Comparison of ENCODE assay signal across 10 mouse cellular contexts in genomic region chr10:45229954-45230353, GRCm38 (mm10). TPM values are rescaled to one million over a fixed set of nuclear protein-coding genes. Genes with fewer than 3 reads are reported as not detected.
DNase-seq lines count a peak whose midpoint lies in the region; TF ChIP-seq lines count a peak whose summit lies in the region.
"Had no signal": no experiment of that assay in that cellular context is flagged by ENCODE, and none has a peak within 500 bp of the region (broad histone marks: within the 10 kb centered on the region; RNA-seq: fewer than 3 reads in every experiment).

No protein-coding gene starts in this region.

- no peak for TF ChIP-seq CTCF in cerebellum, adult 2 months (IDR thresholded peaks at IDR 0.05; ENCODE audit: borderline replicate concordance, insufficient read depth, low read depth, low read length)

- H3K27me3 ChIP-seq in embryonic facial prominence, embryonic 10.5 days (replicated peaks; ENCODE audit: low read depth, poor library complexity, severe bottlenecking): no peaks in the 10 kb centered on the region
- no peaks in the 10 kb centered on the region for H3K27me3 ChIP-seq in cerebellum, adult 2 months (ENCODE audit: control insufficient read depth, insufficient read depth, low read length)
- H3K27me3 ChIP-seq: liver, embryonic 15.5 days had no signal

- H3K4me3 ChIP-seq in embryonic facial prominence, embryonic 10.5 days: no peak overlapping the region
- H3K4me3 ChIP-seq in cerebellum, adult 2 months (replicated peaks; ENCODE audit: insufficient read depth, low read depth, low read length): no peak overlapping the region
- H3K4me3 ChIP-seq: liver, embryonic 15.5 days had no signal

- WGBS in embryonic facial prominence, embryonic 10.5 days: 32% methylated on average over 4 of the region's 4 CpGs
- 24% methylated on average over 4 of the region's 4 CpGs for WGBS in cerebellum, adult 2 months

- no peak overlapping the region for H3K27ac ChIP-seq in embryonic facial prominence, embryonic 10.5 days (replicated peaks)
- H3K27ac ChIP-seq in cerebellum, adult 2 months (ENCODE audit: insufficient read depth, low read length): no peak overlapping the region
- H3K27ac ChIP-seq: liver, embryonic 15.5 days had no signal

- intact Hi-C loops in heart, postnatal 25 days (cut with DNase I): loop anchor here (5.0 kb wide), 1 partner anchor 32 kb away; no protein-coding TSS in a partner anchor
- intact Hi-C loops in left cerebral cortex, postnatal 14 days (cut with DNase I): no loop called here

- H3K36me3 ChIP-seq in embryonic facial prominence, embryonic 10.5 days (replicated peaks): no peaks in the 10 kb centered on the region
- H3K36me3 ChIP-seq: liver, embryonic 15.5 days had no signal

- no peaks in the 10 kb centered on the region for H3K9me3 ChIP-seq in embryonic facial prominence, embryonic 10.5 days
- H3K9me3 ChIP-seq: liver, embryonic 15.5 days had no signal

- peaks cover 16% of the 10 kb centered on the region for H3K4me1 ChIP-seq in embryonic facial prominence, embryonic 10.5 days
- H3K4me1 ChIP-seq in cerebellum, adult 2 months (ENCODE audit: control insufficient read depth, insufficient read depth, low read length): no peaks in the 10 kb centered on the region
- H3K4me1 ChIP-seq: liver, embryonic 15.5 days had no signal

- peak; percentile 92 for DNase-seq in heart, adult 11 months
- DNase-seq in heart, postnatal 25 days (ENCODE audit: low spot score): no peak
- peak; percentile 57 for DNase-seq in embryonic facial prominence, embryonic 10.5 days (ENCODE audit: low spot score)
- DNase-seq in heart, postnatal 4 days: peak; percentile 69
- peak; percentile 80 for DNase-seq in mesoderm, embryonic 11.5 days (ENCODE audit: low read depth, low spot score)
- DNase-seq in thymus, postnatal 4 days: no peak
- no peak for DNase-seq in left cerebral cortex, postnatal 14 days (ENCODE audit: low spot score in 2 of 2)
- no peak for DNase-seq in cerebellum, adult 2 months

- TF ChIP-seq POLR2A in cerebellum, adult 2 months (IDR thresholded peaks at IDR 0.05; ENCODE audit: borderline replicate concordance, insufficient read depth, low read length): no peak

RNA-seq across cellular contexts. Expression of gene Popdc3, which starts 52.1 kb away (rescaled TPM):
- 10 to 100 TPM; 25.3 to 26.7 TPM for total RNA-seq in heart, postnatal 25 days (2021)
- 0.36 and 0.63 TPM in 2 replicates for polyA plus RNA-seq in embryonic facial prominence, embryonic 10.5 days (2016; fragmentation: Nextera tagmentation; extraction: Ambion mirVana)
- total RNA-seq in heart, postnatal 4 days (2021): 10 to 100 TPM; 35.3 to 39.5 TPM
- total RNA-seq in left cerebral cortex, postnatal 14 days (2021): 1 to 10 TPM in 1 of 2 experiments, under 1 TPM in 1; 0.75 to 1.6 TPM
- 1.7 and 2.1 TPM in 2 replicates for polyA plus RNA-seq in cerebellum, adult 2 months (2012; rRNA removed)
- total RNA-seq: neutrophil, adult 5-6 weeks had no signal

Comparison
In these comparisons a context has a peak if more than half of its experiments do, and no peak if none do; other contexts are left out.
1. DNase-seq: peak in heart, adult 11 months (single experiment), embryonic facial prominence, embryonic 10.5 days (single experiment), heart, postnatal 4 days (single experiment) and mesoderm, embryonic 11.5 days (single experiment); none in heart, postnatal 25 days (single experiment), thymus, postnatal 4 days (single experiment), left cerebral cortex, postnatal 14 days (0 of 2) and cerebellum, adult 2 months (0 of 2).
2. RNA of gene Popdc3, which starts 52.1 kb away (total RNA-seq): 35.3 to 39.5 TPM in heart, postnatal 4 days and 25.3 to 26.7 TPM in heart, postnatal 25 days; 0.75 to 1.6 TPM in left cerebral cortex, postnatal 14 days; every median in the first group is over 10 times any median in the second.